Mouse (Mus musculus) erythroblast, embryonic 14.5 days (primary cell): ENCODE measurements around the gene Ascc3.

Experiments used
- GATA1 ChIP-seq: IDR thresholded peaks from 2 replicates; pipeline ENCODE4 v1.6.1; 2012; ENCODE audit warnings: low read length, inconsistent platforms, mixed read lengths
- TAL1 ChIP-seq: IDR thresholded peaks from 3 replicates; pipeline ENCODE4 v1.6.1; 2012; ENCODE audit warnings: low read length, inconsistent platforms, mixed read lengths

DNA sequence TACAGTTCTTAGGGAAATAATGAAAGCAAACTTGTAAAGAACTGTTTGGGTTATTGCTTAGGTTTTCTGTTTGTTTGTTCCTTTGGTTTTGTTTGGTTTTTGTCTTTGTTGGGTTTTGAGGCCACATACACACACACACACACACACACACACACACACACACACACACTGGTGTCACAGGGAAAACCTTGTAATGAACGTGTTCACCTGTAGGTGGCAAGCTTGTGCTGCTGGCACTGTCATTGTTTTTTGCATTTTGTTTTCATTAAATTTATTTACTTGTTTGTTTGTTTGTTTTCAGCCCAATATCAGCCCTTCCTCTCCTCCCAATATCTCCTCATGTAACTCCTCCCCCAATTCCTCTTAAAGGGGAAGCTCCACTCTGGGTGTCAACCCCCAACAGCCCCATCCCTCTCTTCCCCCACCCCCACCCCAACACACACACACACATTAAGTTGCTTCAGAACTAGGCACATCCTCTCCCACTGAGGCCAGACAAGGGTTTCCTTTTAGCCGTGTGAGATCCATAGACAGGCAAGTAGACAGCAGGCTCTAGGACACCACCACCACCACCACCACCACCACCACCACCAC is 289.1 kb downstream of the Ascc3 start:
- TF ChIP-seq TAL1 (no peak), GATA1 (no peak)
